In the genomic region with DNA sequence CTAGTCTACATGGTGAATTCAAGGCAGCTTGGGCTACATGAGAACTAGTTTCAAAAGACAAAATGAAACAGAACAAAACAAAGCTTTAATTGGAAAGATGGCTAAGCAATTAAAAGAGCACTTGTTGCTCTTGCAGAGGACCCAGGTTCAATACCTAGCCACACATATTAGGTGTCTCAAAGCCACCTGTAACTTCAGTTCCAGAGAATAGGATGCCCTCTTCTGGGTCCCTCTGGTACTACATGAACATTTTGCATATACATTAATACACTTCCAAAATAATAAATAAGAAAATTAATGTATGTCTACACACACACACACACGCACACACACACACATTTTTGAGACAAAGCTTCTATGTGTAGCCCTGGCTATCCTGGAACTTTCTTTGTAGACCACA, we compare ENCODE assay signal across 18 mouse cellular contexts.
A peak's percentile ranks its signal among the peaks of the same experiment; 100 is the strongest.
DNase-seq lines count a peak whose midpoint lies in the region; ATAC-seq and TF ChIP-seq lines count a peak whose summit lies in the region.
"Had no signal": no experiment of that assay in that cellular context is flagged by ENCODE, and none has a peak within 500 bp of the region (broad histone marks: within the 10 kb centered on the region; RNA-seq: fewer than 3 reads in every experiment).

No protein-coding gene starts in this region.

- peak; percentile 18 for DNase-seq in CD4-positive, CD25-positive, alpha-beta regulatory T cell, adult 2 months (ENCODE audit: low read depth, low spot score)
- peak; percentile 13 for DNase-seq in liver, adult 2 months (ENCODE audit: extremely low read depth, low read depth, low spot score)
- DNase-seq in A20 (ENCODE audit: low read depth, low spot score), result peak; percentile 43
- peak; percentile 7 for DNase-seq in c-Kit-positive CD71-positive TER-119-negative erythroid progenitor cells, embryonic 14.5 days (ENCODE audit: low read depth)
- DNase-seq in limb, embryonic 10.5 days (ENCODE audit: low spot score), result no peak
- DNase-seq in cerebellum, adult 18-20 months, result no peak
- DNase-seq: adrenal gland, adult 8-10 months; cerebellum, adult 9-11 months; heart, postnatal 14 days; right cerebral cortex, adult 18-20 months; spleen, adult 18-20 months had no signal

- H3K27ac ChIP-seq in liver, adult 2 months (replicated peaks; ENCODE audit: insufficient read depth, low read depth, low read length), result no peak overlapping the region
- H3K27ac ChIP-seq in liver, embryonic 12.5 days, result no peak overlapping the region
- H3K27ac ChIP-seq in limb, embryonic 10.5 days, result no peak overlapping the region
- H3K27ac ChIP-seq: hindbrain, embryonic 15.5 days; limb, embryonic 13.5 days; macrophage; neural tube, embryonic 15.5 days had no signal

- H3K9ac ChIP-seq in liver, adult 2 months (ENCODE audit: low read depth, low read length), result no peak overlapping the region
- H3K9ac ChIP-seq in liver, embryonic 12.5 days, result no peak overlapping the region
- H3K9ac ChIP-seq: hindbrain, embryonic 15.5 days; limb, embryonic 13.5 days; neural tube, embryonic 15.5 days had no signal

- WGBS in liver, adult 2 months, result 90% methylated on average over 1 of the region's 1 CpGs
- WGBS in liver, embryonic 12.5 days (ENCODE audit: insufficient replicate concordance), result 61% methylated on average over 1 of the region's 1 CpGs
- 73% methylated on average over 1 of the region's 1 CpGs for WGBS in limb, embryonic 10.5 days

- no peak overlapping the region for H3K4me2 ChIP-seq in liver, embryonic 12.5 days
- H3K4me2 ChIP-seq: hindbrain, embryonic 15.5 days; limb, embryonic 13.5 days; neural tube, embryonic 15.5 days had no signal

- no peaks in the 10 kb centered on the region for H3K9me3 ChIP-seq in liver, embryonic 12.5 days (replicated peaks)
- no peaks in the 10 kb centered on the region for H3K9me3 ChIP-seq in limb, embryonic 10.5 days (replicated peaks)
- H3K9me3 ChIP-seq: hindbrain, embryonic 15.5 days; limb, embryonic 13.5 days; neural tube, embryonic 15.5 days had no signal

- H3K4me3 ChIP-seq in liver, adult 2 months (ENCODE audit: insufficient read depth, low read depth, low read length), result no peak overlapping the region
- no peak overlapping the region for H3K4me3 ChIP-seq in liver, embryonic 12.5 days
- no peak overlapping the region for H3K4me3 ChIP-seq in limb, embryonic 10.5 days
- H3K4me3 ChIP-seq: hindbrain, embryonic 15.5 days; limb, embryonic 13.5 days; neural tube, embryonic 15.5 days had no signal

- no peak for TF ChIP-seq POLR2A in liver, adult 2 months (IDR thresholded peaks at IDR 0.05; ENCODE audit: extremely low read depth, insufficient read depth, low read length)

- TF ChIP-seq CTCF in liver, adult 2 months (IDR thresholded peaks at IDR 0.05; ENCODE audit: low read depth, low read length), result no peak

- no peaks in the 10 kb centered on the region for H3K36me3 ChIP-seq in liver, adult 2 months (ENCODE audit: control insufficient read depth, insufficient read depth, low read length)
- H3K36me3 ChIP-seq in liver, embryonic 12.5 days, result no peaks in the 10 kb centered on the region
- H3K36me3 ChIP-seq in limb, embryonic 10.5 days, result no peaks in the 10 kb centered on the region
- H3K36me3 ChIP-seq: hindbrain, embryonic 15.5 days; limb, embryonic 13.5 days; neural tube, embryonic 15.5 days had no signal

- H3K4me1 ChIP-seq in liver, adult 2 months (ENCODE audit: control insufficient read depth, insufficient read depth, low read length), result no peaks in the 10 kb centered on the region
- H3K4me1 ChIP-seq in liver, embryonic 12.5 days, result no peaks in the 10 kb centered on the region
- H3K4me1 ChIP-seq in limb, embryonic 10.5 days, result 0 out of 2 replicates have a peak, but pooled peaks cover 2% of the 10 kb centered on the region
- H3K4me1 ChIP-seq: hindbrain, embryonic 15.5 days; limb, embryonic 13.5 days; neural tube, embryonic 15.5 days had no signal

- no peaks in the 10 kb centered on the region for H3K27me3 ChIP-seq in liver, adult 2 months (ENCODE audit: control insufficient read depth, insufficient read depth, low read length)
- H3K27me3 ChIP-seq in liver, embryonic 12.5 days (replicated peaks), result no peaks in the 10 kb centered on the region
- no peaks in the 10 kb centered on the region for H3K27me3 ChIP-seq in limb, embryonic 10.5 days (ENCODE audit: low read depth, poor library complexity, severe bottlenecking)
- H3K27me3 ChIP-seq: hindbrain, embryonic 15.5 days; limb, embryonic 13.5 days; neural tube, embryonic 15.5 days had no signal

- H3K79me2 ChIP-seq in liver, adult 2 months (ENCODE audit: control insufficient read depth, insufficient read depth, low read length), result no peaks in the 10 kb centered on the region

- no peak for ATAC-seq in CD4-positive, CD25-positive, alpha-beta regulatory T cell, adult 4 months
- no peak for ATAC-seq in liver, embryonic 12.5 days
- ATAC-seq: midbrain, embryonic 16.5 days had no signal

Comparison
In these comparisons a context has a peak if more than half of its experiments do, and no peak if none do; other contexts are left out.
1. DNase-seq: peak in CD4-positive, CD25-positive, alpha-beta regulatory T cell, adult 2 months (single experiment), liver, adult 2 months (single experiment), A20 (single experiment) and c-Kit-positive CD71-positive TER-119-negative erythroid progenitor cells, embryonic 14.5 days (single experiment); none in limb, embryonic 10.5 days (single experiment) and cerebellum, adult 18-20 months (0 of 2).